Mouse (Mus musculus): ENCODE results near the gene Nln.

The Nln gene

DNA sequence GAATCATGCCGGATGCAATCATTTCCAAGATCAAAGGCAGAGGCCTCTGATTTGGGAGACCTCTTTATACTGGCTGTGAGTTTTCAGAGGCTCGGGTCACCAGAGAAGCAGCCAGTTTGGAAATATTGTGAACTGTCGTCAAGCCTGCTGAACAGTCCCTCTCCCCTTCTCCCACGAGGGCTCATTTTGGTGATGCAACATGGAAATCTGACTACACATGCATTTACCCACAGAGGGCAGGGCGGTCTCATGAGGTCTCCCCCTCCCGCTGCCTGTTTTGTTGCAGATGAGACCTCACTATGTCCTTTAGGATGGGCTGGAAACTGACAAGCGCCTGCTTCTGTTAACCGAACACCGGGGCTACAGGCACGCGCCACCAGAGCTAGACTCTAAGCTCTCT is 95.4 kb downstream of the Nln start:
- no peak for DNase-seq (ENCODE audit: low spot score)

DNA sequence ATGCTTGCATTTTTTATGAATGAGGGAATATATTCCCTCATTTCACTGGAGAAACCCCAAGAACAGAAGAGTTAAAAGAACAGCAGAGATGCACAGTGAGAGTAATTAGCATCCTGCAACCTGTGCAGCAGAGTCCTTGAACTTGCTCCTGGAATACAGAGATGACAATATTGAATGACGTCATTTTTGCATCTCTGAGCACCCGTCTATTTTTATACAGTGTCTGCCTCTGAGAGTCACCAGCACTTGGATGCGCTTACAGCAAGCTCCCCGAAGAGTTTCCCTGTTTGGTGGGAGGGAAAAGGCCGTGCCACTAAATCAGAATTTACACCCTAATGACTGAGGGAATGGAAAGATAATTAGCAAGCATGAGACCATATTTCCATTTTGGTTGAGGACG is 96.0 kb downstream of the Nln start:
- no peak for DNase-seq (ENCODE audit: low spot score)

DNA sequence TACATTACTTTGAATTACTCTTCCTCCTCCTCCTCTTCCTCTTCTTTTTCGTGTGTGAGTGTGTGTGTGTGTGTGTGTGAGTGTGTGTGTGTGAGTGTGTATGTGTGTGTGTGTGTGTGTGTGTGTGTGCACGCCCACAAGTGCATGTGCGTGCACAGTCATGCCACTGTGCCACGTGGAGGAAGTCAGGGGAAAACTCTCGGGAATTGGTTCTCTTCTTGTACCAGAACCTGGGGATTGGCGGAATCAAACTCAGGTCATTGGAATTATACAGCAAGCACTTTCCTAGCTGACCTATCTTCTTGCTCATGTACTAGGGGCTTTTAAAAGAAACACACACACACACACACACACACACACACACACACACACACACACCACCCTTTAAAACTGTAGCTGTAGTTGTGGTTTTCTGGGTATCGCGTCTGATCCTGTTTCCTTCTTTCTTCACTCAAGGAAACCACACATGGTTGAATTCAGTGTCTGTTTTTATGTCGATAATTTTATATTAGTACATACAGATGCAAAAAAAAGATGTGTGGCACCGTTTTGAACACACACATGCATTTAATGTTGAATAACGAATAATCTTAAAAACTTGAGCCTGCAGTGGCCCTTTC is 97.1 kb downstream of the Nln start:
- DNase-seq (ENCODE audit: low spot score) = no peak

DNA sequence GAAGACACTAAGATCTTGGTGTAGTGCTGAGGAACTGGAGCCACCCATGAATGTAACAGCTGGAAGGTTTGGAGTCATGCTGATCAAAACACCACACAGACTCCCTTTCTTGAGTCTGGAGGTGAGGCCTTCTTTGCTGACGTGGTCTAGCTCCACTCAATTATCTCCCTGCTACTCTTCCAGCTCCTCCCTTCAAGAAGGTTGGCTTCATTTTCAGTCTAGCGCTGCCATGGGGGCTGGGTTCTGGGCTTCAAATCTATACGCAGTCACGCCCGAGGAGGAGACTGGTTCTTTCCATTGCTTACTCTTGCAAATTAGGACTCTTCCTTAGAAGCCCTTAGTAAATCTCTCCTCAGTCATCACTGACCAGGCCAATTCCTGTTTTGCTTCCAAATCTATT is 98.1 kb downstream of the Nln start:
- DNase-seq (ENCODE audit: low spot score) = no peak

DNA sequence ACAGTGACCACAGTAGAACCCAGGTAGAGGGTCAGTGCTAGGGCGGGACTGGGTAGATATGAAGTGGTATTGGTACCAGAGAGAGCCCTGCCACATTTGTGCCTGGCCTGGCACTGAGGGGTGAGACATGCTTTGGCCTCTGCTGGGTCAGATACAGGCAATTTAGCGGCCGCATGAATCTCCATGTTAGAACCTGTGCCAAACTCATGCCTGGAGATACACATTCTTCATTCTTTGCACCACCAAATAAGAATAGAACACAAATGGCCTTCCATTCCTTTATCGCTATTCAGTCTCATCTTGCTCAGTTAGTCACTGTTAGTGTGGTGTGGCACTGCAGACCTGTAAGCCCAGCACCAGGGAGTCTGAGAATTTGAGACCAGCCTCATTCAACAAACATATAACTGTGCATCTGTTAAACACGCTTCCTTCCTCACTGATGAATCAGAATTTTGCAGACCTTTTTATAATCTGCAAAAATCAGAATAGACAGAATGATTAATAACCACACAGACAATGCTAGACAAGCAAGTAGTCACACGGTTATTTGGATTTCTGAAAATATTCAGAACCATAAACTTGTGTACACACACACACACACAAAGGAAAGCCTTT is 104.1 kb downstream of the Nln start:
- DNase-seq (ENCODE audit: low spot score) = no peak

DNA sequence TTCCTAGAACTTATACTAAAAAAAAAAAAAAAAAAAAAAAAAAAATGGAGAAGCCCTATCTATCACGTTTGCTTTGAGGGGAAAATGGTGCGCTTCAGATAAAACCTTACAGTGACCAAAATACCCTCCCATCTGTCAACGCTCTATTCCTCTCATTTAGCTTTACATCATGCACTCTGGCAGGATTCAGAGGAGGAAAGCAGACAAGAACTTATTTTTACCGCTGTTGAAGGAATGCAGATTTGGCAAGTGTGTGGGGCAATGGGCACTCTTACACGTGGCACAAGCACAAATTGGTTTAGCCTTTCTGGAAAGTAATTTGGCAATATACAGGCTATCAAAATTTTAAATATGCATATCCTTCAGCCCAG is 115.3 kb downstream of the Nln start:
- DNase-seq (ENCODE audit: low spot score) = no peak

DNA sequence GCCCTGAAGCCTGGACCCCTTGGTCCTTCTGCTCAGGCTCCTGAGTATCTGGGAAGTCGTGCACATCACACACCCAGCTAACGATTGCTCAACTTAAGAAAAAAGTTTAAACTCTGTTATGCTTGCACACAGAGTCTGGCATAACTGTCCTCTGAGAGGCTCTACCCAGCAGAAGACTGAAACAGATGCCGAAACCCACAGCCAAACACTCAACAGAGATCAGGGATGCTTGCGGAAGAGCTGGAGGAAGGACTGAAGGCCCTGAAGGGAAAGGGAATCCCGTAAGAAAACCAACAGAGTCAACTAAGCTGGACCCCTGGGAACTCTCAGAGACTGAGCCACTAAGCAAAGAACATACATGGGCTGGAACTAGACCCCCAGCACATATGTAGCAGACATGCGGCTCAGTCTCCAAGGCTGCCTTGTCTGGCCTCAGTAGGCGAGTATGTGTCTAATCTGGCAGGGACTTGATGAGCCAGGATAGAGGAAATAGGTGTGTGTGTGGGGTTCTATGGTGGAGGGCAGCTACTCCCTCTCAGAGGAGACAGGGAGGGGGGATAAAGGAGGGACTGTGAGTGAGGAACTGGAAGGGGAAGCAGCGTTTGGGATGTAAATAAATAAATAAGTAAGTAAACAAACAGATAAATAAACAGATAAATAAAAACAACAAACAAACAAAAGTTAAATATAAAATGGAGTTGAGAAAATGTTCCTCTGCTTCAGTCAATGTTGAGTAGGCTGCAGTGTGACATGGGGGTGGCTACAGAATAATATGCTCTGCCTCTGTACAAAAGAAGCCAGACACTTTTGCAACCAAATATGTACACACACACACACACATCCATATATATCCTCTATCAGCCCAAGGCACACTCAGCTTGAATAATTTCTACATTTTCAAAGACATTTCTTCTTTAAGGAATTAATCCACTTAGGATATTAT is 116.0 kb downstream of the Nln start:
- no peak for DNase-seq (ENCODE audit: low spot score)

DNA sequence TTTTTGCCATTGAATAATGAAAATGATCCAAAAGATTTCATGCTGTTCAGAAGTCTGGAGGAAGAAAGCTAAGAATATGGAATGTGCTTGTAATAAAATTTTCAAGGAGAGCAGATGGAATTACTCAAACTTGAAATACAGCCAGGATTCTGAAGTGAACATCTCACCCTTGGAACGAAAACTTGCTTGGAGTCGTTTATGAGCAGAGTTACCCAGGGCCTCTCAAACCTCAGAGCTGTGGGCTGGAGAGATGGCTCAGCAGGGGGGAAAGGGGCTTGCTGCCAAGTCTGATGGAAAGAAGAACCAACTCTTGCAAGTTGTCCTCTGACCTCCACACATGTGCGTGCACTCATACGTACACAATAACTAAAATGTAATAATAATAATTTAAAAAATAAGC is 122.8 kb downstream of the Nln start:
- DNase-seq (ENCODE audit: low spot score) = no peak

DNA sequence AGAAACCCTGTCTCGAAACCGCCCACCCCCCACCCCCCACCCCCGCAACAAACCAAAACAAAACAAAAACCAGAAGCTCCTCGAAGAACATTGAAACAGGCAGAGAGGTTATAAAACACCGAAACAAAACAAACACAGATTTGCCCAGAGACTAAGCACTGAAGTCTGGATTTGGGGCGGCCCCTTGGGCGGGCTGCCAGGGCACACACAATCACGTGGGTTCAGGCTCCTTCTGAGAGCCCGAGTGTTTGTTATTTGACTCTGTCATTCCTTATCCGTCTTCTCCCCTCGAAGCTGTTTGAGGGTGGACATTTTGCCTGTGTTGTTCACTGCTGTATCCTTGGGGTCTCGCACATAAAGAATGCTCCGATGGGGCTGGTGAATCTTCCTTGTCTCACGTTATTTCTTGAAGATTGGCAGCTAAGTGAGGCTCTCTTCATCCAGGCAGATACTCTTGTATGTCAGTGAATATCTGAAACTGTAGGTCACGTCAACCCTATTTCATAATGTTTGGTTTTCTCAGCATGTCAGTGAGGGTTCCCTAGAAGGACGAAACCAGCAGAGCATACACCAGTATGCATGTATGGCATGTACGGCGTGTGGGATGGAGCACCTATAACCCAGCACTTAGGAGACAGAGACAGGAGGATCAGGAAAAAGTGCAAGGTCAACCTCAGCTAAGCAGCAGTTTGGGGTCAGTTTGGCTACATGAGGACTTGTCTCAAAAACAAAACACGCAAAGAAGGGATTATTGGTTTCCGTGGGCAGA is 123.7 kb downstream of the Nln start:
- DNase-seq (ENCODE audit: low spot score) = no peak

DNA sequence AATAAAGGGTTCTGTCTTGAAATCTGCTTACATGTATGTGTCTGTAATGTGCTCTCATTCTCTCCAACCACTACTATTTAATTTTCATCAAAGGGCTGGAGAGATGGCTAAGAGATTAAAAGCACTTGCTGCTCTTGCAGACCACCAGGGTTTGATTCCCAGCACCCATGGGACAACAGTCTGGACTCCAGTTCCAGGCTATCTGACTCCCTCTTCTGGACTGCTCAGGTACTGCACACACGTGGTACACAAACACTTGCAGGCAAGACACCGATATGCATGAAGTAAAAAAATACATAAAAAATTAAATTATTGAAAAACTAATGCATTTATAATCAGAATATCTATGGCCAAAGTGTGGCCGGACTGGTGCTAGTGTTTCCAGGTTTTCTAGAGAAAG is 127.0 kb downstream of the Nln start:
- DNase-seq (ENCODE audit: low spot score) = no peak

DNA sequence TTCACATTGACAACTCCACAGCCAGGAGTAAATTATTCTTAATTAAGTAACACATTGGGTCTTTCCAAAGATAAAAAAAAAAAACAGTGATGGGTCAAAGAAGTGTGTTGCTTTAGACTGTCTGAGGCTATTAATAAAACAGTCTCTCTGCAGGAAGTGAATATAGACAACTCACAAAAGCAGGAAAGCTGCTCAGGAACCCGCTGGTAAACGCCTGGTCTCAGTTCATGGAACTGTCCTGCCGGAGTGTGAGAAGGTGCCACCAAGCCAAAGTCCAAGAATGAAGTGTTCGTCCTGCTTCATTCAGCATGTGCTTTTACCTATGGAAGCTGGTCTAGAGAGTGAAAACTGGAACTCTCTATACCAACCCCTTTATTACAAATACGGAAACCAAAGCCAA is 129.0 kb downstream of the Nln start:
- DNase-seq (ENCODE audit: low spot score) = no peak

DNA sequence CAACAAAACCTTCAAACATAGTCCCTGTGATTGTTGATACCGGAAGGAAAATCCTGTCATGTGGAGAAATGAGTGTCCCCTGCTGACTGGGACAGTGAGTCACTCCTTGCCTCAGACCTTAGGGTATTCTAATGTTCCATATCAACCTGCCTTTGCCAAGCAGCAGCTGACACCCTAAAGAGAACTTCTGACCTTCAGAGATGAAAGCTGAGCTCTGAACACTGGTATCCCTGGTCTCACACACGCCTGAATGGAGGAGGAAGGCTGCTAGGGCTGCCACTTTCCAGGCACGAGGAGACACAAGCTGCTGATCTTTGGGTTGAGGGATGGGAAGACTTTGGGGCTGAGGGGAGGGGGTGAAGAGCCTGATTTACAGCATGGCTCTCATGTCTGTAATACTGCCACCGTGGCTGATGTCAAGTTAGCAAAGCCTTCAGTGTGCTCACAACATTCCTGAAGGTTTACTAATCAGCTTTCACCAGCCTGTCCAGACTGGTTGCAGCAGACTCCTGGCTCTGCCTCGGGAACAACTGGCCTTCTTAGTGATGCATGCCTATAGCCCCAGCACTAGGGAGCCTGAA is 131.0 kb downstream of the Nln start:
- DNase-seq (ENCODE audit: low spot score) = peak; percentile 74

DNA sequence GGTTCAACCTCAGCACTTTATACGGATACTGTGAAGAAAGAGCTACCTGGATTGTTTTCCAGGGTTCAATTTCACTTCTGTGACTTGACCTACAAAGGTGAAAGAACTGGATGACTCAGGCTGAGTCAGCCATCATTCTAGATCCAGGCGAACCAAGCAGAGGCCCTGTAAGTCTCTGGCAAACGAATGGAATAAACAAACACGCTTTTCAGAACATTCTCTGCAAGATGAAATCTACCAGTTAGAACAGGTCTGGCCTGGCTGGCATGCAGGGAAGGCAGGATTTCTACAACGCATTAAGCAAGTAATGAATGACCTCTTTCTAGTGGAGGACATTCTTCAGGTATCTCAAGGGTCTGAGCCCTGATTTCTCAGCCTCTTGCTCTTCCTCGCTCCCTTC is 131.6 kb downstream of the Nln start:
- peak; percentile 53 for DNase-seq (ENCODE audit: low spot score)

DNA sequence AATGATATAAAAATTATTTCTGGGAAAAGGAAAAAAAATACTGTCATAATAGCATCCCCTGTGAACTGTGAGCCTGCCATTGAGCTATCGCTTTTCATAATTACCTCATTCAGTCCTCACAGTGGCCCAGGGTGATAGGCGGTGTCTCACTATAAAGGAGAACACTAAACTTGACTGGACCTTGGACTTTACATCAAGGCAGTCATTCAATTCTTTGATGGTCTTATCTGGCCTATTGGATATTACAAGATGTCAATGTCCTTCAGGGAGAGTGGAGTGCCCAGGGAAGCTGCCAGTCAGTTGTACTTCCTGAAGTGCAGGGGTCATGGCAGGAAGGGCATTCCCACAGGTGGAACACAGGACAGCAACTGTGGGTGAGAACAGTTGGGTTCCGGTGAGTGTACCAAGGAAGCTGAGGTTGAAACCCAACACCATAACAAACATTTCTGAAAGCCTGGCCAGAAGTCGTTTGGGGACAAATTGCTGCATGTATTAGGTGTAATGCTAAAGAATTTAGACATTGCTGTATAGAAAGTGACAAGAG is 133.2 kb downstream of the Nln start:
- DNase-seq (ENCODE audit: low spot score) = no peak

DNA sequence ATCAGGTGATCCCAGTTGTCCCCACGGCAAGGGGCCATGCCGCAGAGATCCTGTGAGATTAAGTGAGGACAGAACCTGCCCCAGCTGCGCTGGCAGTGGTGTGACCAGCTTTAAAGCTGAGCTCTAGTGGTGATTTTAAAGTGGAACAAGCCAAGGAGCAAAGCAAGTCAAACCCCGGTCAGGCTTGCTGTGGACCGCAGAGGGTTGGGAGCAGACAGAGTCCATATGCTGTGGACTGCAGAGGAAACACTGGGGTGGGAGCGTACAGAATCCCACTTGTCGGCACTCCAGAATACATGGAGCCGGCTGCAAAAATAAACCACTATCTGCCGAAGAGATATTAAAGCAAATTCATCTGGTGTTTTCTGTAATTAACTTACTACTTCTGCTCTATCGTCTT is 134.3 kb downstream of the Nln start:
- no peak for DNase-seq (ENCODE audit: low spot score)

DNA sequence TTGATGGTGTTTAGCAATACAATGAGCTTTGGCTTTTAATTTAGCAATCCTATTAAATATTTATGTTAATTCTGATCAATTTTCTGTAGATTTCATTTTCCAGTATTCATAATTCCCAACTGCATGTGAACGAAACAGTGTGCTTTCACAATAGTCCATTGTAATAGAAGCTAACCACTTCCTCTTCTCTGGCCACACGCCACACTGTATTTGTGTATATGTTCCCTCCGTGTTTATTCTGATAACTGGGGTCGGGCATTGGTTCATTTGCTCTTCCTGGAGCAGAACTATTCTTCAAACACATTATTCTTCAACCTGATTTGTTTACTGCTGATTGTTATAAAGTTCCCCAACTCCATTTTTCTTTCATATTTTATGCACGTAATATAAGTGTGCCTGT is 135.4 kb downstream of the Nln start:
- no peak for DNase-seq (ENCODE audit: low spot score)

All from yolk sac, embryonic 10.5 days (tissue).